ENCODE assay signal across 15 mouse cellular contexts in the genomic region with DNA sequence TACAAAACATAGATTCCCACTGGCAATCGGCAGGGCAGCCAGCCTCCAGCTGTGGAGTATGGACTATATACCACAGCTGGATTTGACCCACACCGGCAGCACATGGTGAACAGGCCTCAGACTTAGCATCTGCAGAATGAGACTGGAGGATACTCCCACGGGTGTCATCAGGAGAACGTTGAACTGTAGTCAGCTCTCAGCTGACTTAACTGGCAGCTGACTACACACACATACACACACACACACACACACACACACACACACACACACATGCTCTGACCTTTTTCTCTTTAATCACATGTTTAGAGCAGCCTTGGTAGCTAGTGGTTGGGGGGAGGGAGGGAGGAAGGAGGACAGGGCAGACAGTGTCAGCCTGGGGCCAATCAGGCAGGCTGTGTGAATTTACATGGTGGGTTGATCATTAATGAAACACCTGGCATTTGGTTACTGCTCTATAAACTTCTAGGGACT. TPM values are rescaled to one million over a fixed set of nuclear protein-coding genes. Genes with fewer than 3 reads are reported as not detected.
A peak's percentile ranks its signal among the peaks of the same experiment; 100 is the strongest.
DNase-seq lines count a peak whose midpoint lies in the region; ATAC-seq and TF ChIP-seq lines count a peak whose summit lies in the region.
"Had no signal": no experiment of that assay in that cellular context is flagged by ENCODE, and none has a peak within 500 bp of the region (broad histone marks: within the 10 kb centered on the region; RNA-seq: fewer than 3 reads in every experiment).

No protein-coding gene starts in this region.

- no peaks in the 10 kb centered on the region for H3K36me3 ChIP-seq in thymus, adult 2 months (ENCODE audit: control insufficient read depth, insufficient read depth, low read length)
- no peaks in the 10 kb centered on the region for H3K36me3 ChIP-seq in liver, embryonic 14.5 days (replicated peaks; ENCODE audit: control insufficient read depth, insufficient read depth, low read depth)
- H3K36me3 ChIP-seq: embryonic facial prominence, embryonic 15.5 days; limb, embryonic 15.5 days had no signal

- no peaks in the 10 kb centered on the region for H3K9me3 ChIP-seq in liver, embryonic 14.5 days (ENCODE audit: control insufficient read depth, low read length)
- H3K9me3 ChIP-seq: embryonic facial prominence, embryonic 15.5 days; limb, embryonic 15.5 days had no signal

- no peak for DNase-seq in thymus, adult 2 months
- DNase-seq in thymus, postnatal 14 days, result no peak
- peak; percentile 72 for DNase-seq in kidney, postnatal 10 days
- DNase-seq in liver, embryonic 14.5 days (ENCODE audit: low read depth in 3 of 3, low spot score in 3 of 3), result no peak
- no peak for DNase-seq in left cerebral cortex, adult 11 months (ENCODE audit: low spot score)
- DNase-seq in MN1 (ENCODE audit: low spot score), result no peak
- DNase-seq in thymus, postnatal 25 days, result no peak
- DNase-seq: cerebellum, adult 9-11 months; gastrocnemius, postnatal 14 days; heart, postnatal 10 days had no signal

- TF ChIP-seq EP300 in liver, embryonic 14.5 days (IDR thresholded peaks at IDR 0.05; ENCODE audit: low read depth), result no peak

- no peak overlapping the region for H3K4me2 ChIP-seq in liver, embryonic 14.5 days (ENCODE audit: low read depth)
- H3K4me2 ChIP-seq: embryonic facial prominence, embryonic 15.5 days; limb, embryonic 15.5 days had no signal

- H3K9ac ChIP-seq in liver, embryonic 14.5 days (replicated peaks), result no peak overlapping the region
- H3K9ac ChIP-seq: embryonic facial prominence, embryonic 15.5 days; limb, embryonic 15.5 days had no signal

- H3K27me3 ChIP-seq in thymus, adult 2 months (ENCODE audit: control insufficient read depth, insufficient read depth, low read length), result no peaks in the 10 kb centered on the region
- no peaks in the 10 kb centered on the region for H3K27me3 ChIP-seq in liver, embryonic 14.5 days (ENCODE audit: control insufficient read depth, insufficient read depth, low read length)
- H3K27me3 ChIP-seq: embryonic facial prominence, embryonic 15.5 days; limb, embryonic 15.5 days had no signal

- peak; percentile 63; the same call in 1 of the 2 replicates for ATAC-seq in liver, embryonic 14.5 days (ENCODE audit: insufficient read depth)
- ATAC-seq in erythroblast, adult 5-6 weeks (replicated peaks; ENCODE audit: low FRiP score, poor library complexity, severe bottlenecking), result no peak
- ATAC-seq: CD4-positive, CD25-positive, alpha-beta regulatory T cell, adult 4 months had no signal

- H3K4me1 ChIP-seq in thymus, adult 2 months (replicated peaks; ENCODE audit: control insufficient read depth, insufficient read depth, low read length), result peaks cover 14% of the 10 kb centered on the region
- H3K4me1 ChIP-seq in liver, embryonic 14.5 days (replicated peaks; ENCODE audit: control insufficient read depth in 2 of 2, insufficient read depth in 2 of 2, low read length in 1 of 2), result peaks cover 0 to 5% of the 10 kb centered on the region in 2 experiments; a peak in 1 of 4 replicates
- H3K4me1 ChIP-seq: embryonic facial prominence, embryonic 15.5 days had no signal

- H3K4me3 ChIP-seq in thymus, adult 2 months (ENCODE audit: control insufficient read depth, insufficient read depth, low read length), result no peak overlapping the region
- no peak overlapping the region for H3K4me3 ChIP-seq in liver, embryonic 14.5 days (ENCODE audit: insufficient read depth in 1 of 2, low read depth in 2 of 2, low read length in 2 of 2)
- H3K4me3 ChIP-seq: embryonic facial prominence, embryonic 15.5 days; limb, embryonic 15.5 days had no signal

- no peak for TF ChIP-seq CTCF in thymus, adult 2 months (IDR thresholded peaks at IDR 0.05; ENCODE audit: borderline replicate concordance, control insufficient read depth, extremely low read depth, insufficient read depth, low read length, poor library complexity)
- no peak for TF ChIP-seq CTCF in liver, embryonic 14.5 days (IDR thresholded peaks at IDR 0.05; ENCODE audit: low read depth)

- H3K27ac ChIP-seq in thymus, adult 2 months (ENCODE audit: control insufficient read depth, insufficient read depth, low read length), result peak overlapping the region; percentile 64
- H3K27ac ChIP-seq in liver, embryonic 14.5 days, result no peak overlapping the region
- H3K27ac ChIP-seq: embryonic facial prominence, embryonic 15.5 days; limb, embryonic 15.5 days had no signal

- TF ChIP-seq POLR2A in thymus, adult 2 months (IDR thresholded peaks at IDR 0.05; ENCODE audit: control insufficient read depth, extremely low read depth, insufficient read depth, low read length, poor library complexity), result no peak

- 48% methylated on average over 4 of the region's 4 CpGs for WGBS in thymus, adult 2 months
- 45% methylated on average over 4 of the region's 4 CpGs for WGBS in liver, embryonic 14.5 days (ENCODE audit: insufficient replicate concordance)

RNA-seq across cellular contexts. Expression of a gene that starts 8.2 kb away (rescaled TPM):
- polyA plus RNA-seq in thymus, adult 2 months (2012; rRNA removed), result 1.8 and 2.0 TPM in 2 replicates
- polyA plus RNA-seq in liver, embryonic 14.5 days (2012; rRNA removed), result 72.5 and 86.9 TPM in 2 replicates
- polyA plus RNA-seq in liver, embryonic 14.5 days (2014; fragmentation: Nextera tagmentation; extraction: Ambion mirVana), result 89.2 and 107 TPM in 2 replicates
- 45.9 and 46.2 TPM in 2 replicates for total RNA-seq in erythroblast, adult 5-6 weeks (2015; ENCODE audit: low replicate concordance)
- total RNA-seq in erythroblast, adult 5-6 weeks (2017; ENCODE audit: low replicate concordance), result 26.5 and 53.9 TPM in 2 replicates
- total RNA-seq: gastrocnemius, postnatal 14 days; heart, postnatal 10 days had no signal
- polyA plus RNA-seq: CD4-positive, CD25-positive, alpha-beta regulatory T cell, adult 4 months; embryonic facial prominence, embryonic 15.5 days; neural tube, embryonic 14.5 days had no signal

RNA-seq across cellular contexts. Expression of a gene that starts 11.1 kb away (rescaled TPM):
- polyA plus RNA-seq in thymus, adult 2 months (2012; rRNA removed), result 24.7 and 25.3 TPM in 2 replicates
- polyA plus RNA-seq in liver, embryonic 14.5 days (2012; rRNA removed), result 4.5 and 5.4 TPM in 2 replicates
- polyA plus RNA-seq in liver, embryonic 14.5 days (2014; fragmentation: Nextera tagmentation; extraction: Ambion mirVana), result 5.3 and 7.5 TPM in 2 replicates
- 26.3 and 27.9 TPM in 2 replicates for total RNA-seq in erythroblast, adult 5-6 weeks (2015; ENCODE audit: low replicate concordance)
- total RNA-seq in erythroblast, adult 5-6 weeks (2017; ENCODE audit: low replicate concordance), result 31.6 and 53.1 TPM in 2 replicates

RNA-seq across cellular contexts. Expression of a gene that starts 46.4 kb away (rescaled TPM):
- 33.7 and 34.5 TPM in 2 replicates for polyA plus RNA-seq in thymus, adult 2 months (2012; rRNA removed)
- polyA plus RNA-seq in liver, embryonic 14.5 days (2012; rRNA removed), result 10.0 and 11.6 TPM in 2 replicates
- 7.6 and 9.0 TPM in 2 replicates for polyA plus RNA-seq in liver, embryonic 14.5 days (2014; fragmentation: Nextera tagmentation; extraction: Ambion mirVana)
- 4.0 and 6.3 TPM in 2 replicates for total RNA-seq in erythroblast, adult 5-6 weeks (2015; ENCODE audit: low replicate concordance)
- 2.8 and 2.9 TPM in 2 replicates for total RNA-seq in erythroblast, adult 5-6 weeks (2017; ENCODE audit: low replicate concordance)

Comparison
In these comparisons a context has a peak if more than half of its experiments do, and no peak if none do; other contexts are left out.
1. RNA of a gene that starts 8.2 kb away (polyA plus RNA-seq): 72.5 to 107 TPM in liver, embryonic 14.5 days; 1.8 to 2.0 TPM in thymus, adult 2 months; every median in the first group is over 10 times any median in the second.